10 mouse cellular contexts compared by ENCODE assay signal in genomic region chr19:43920453-43921300, GRCm38 (mm10). TPM values are rescaled to one million over a fixed set of nuclear protein-coding genes. Genes with fewer than 3 reads are reported as not detected.
DNase-seq lines count a peak whose midpoint lies in the region; ATAC-seq lines count a peak whose summit lies in the region.
"Had no signal": no experiment of that assay in that cellular context is flagged by ENCODE, and none has a peak within 500 bp of the region (broad histone marks: within the 10 kb centered on the region; RNA-seq: fewer than 3 reads in every experiment).

No protein-coding gene starts in this region.

- DNase-seq in hindbrain, embryonic 10.5 days (ENCODE audit: low spot score): no peak
- no peak for DNase-seq in hindbrain, embryonic 11.5 days (ENCODE audit: low spot score)
- DNase-seq in heart, postnatal 14 days: peak; percentile 27
- no peak for DNase-seq in left cerebral cortex, adult 8-10 months (ENCODE audit: low spot score in 2 of 2)
- DNase-seq in cerebellum, adult 11-12 months: no peak
- DNase-seq in adrenal gland, adult 18-20 months (ENCODE audit: low spot score in 2 of 2): no peak

- peaks cover 6% of the 10 kb centered on the region; the same call in 1 of the 2 replicates for H3K9me3 ChIP-seq in hindbrain, embryonic 10.5 days
- H3K9me3 ChIP-seq in hindbrain, embryonic 11.5 days (ENCODE audit: control insufficient read depth, low read length): no peaks in the 10 kb centered on the region; the same call in 1 of the 2 replicates
- H3K9me3 ChIP-seq in limb, embryonic 13.5 days: no peaks in the 10 kb centered on the region; the same call in 1 of the 2 replicates
- H3K9me3 ChIP-seq in neural tube, embryonic 14.5 days (ENCODE audit: control insufficient read depth, low read length): no peaks in the 10 kb centered on the region
- H3K9me3 ChIP-seq: embryonic facial prominence, embryonic 15.5 days; G1E had no signal

- 0 out of 2 replicates have a peak, but pooled peaks cover 5% of the 10 kb centered on the region for H3K36me3 ChIP-seq in hindbrain, embryonic 10.5 days
- no peaks in the 10 kb centered on the region for H3K36me3 ChIP-seq in hindbrain, embryonic 11.5 days (ENCODE audit: control insufficient read depth, insufficient read depth, low read length)
- peaks cover 15% of the 10 kb centered on the region; the same call in 1 of the 2 replicates for H3K36me3 ChIP-seq in limb, embryonic 13.5 days
- H3K36me3 ChIP-seq in neural tube, embryonic 14.5 days (ENCODE audit: control insufficient read depth, insufficient read depth, low read length): no peaks in the 10 kb centered on the region
- H3K36me3 ChIP-seq: G1E had no signal

- H3K27me3 ChIP-seq in hindbrain, embryonic 10.5 days (ENCODE audit: insufficient read depth, poor library complexity, severe bottlenecking): peaks cover 13% of the 10 kb centered on the region
- no peaks in the 10 kb centered on the region for H3K27me3 ChIP-seq in hindbrain, embryonic 11.5 days (ENCODE audit: control insufficient read depth, insufficient read depth, low read length)
- H3K27me3 ChIP-seq in limb, embryonic 13.5 days: peaks cover 3% of the 10 kb centered on the region; the same call in 1 of the 2 replicates
- no peaks in the 10 kb centered on the region for H3K27me3 ChIP-seq in neural tube, embryonic 14.5 days (ENCODE audit: control insufficient read depth, insufficient read depth, low read length)
- H3K27me3 ChIP-seq: embryonic facial prominence, embryonic 15.5 days had no signal

- WGBS in hindbrain, embryonic 10.5 days: 11% methylated on average over 32 of the region's 32 CpGs
- WGBS in hindbrain, embryonic 11.5 days: 18% methylated on average over 32 of the region's 32 CpGs
- 19% methylated on average over 32 of the region's 32 CpGs for WGBS in limb, embryonic 13.5 days
- WGBS in neural tube, embryonic 14.5 days: 19% methylated on average over 32 of the region's 32 CpGs

- peak overlapping the region; percentile 36 for H3K4me3 ChIP-seq in hindbrain, embryonic 10.5 days
- no peak overlapping the region for H3K4me3 ChIP-seq in hindbrain, embryonic 11.5 days (ENCODE audit: low read depth, low read length)
- H3K4me3 ChIP-seq in limb, embryonic 13.5 days: no peak overlapping the region
- H3K4me3 ChIP-seq in neural tube, embryonic 14.5 days (ENCODE audit: low read depth, low read length): no peak overlapping the region
- H3K4me3 ChIP-seq: embryonic facial prominence, embryonic 15.5 days had no signal

- H3K4me2 ChIP-seq in hindbrain, embryonic 11.5 days (replicated peaks; ENCODE audit: low read depth, low read length): no peak overlapping the region
- H3K4me2 ChIP-seq in limb, embryonic 13.5 days (replicated peaks): peak overlapping the region; percentile 43
- 0 out of 2 replicates have a peak overlapping the region, but pooled peaks have one; percentile 11 for H3K4me2 ChIP-seq in neural tube, embryonic 14.5 days (ENCODE audit: low read depth, low read length)

- H3K9ac ChIP-seq in hindbrain, embryonic 11.5 days (ENCODE audit: low read depth, low read length): no peak overlapping the region
- peak overlapping the region; percentile 39; the same call in 1 of the 2 replicates for H3K9ac ChIP-seq in limb, embryonic 13.5 days
- H3K9ac ChIP-seq in neural tube, embryonic 14.5 days (replicated peaks; ENCODE audit: low read depth, low read length): no peak overlapping the region
- H3K9ac ChIP-seq: embryonic facial prominence, embryonic 15.5 days had no signal

- ATAC-seq in hindbrain, embryonic 11.5 days (ENCODE audit: low FRiP score): no peak
- ATAC-seq in limb, embryonic 13.5 days (ENCODE audit: low FRiP score, low read depth): no peak
- ATAC-seq in neural tube, embryonic 14.5 days (ENCODE audit: low read depth): no peak

- H3K27ac ChIP-seq in hindbrain, embryonic 10.5 days: 0 out of 2 replicates have a peak overlapping the region, but pooled peaks have one; percentile 64
- no peak overlapping the region for H3K27ac ChIP-seq in hindbrain, embryonic 11.5 days (ENCODE audit: low read depth, low read length)
- no peak overlapping the region for H3K27ac ChIP-seq in limb, embryonic 13.5 days
- H3K27ac ChIP-seq in neural tube, embryonic 14.5 days (ENCODE audit: low read depth, low read length): no peak overlapping the region
- H3K27ac ChIP-seq: embryonic facial prominence, embryonic 15.5 days had no signal

- intact Hi-C loops in heart, postnatal 14 days (cut with DNase I): no loop called here

- peaks cover 16% of the 10 kb centered on the region for H3K4me1 ChIP-seq in hindbrain, embryonic 10.5 days (replicated peaks)
- H3K4me1 ChIP-seq in hindbrain, embryonic 11.5 days (replicated peaks; ENCODE audit: control insufficient read depth, insufficient read depth, low read length): 0 out of 2 replicates have a peak, but pooled peaks cover 2% of the 10 kb centered on the region
- peaks cover 46% of the 10 kb centered on the region for H3K4me1 ChIP-seq in limb, embryonic 13.5 days
- no peaks in the 10 kb centered on the region for H3K4me1 ChIP-seq in neural tube, embryonic 14.5 days (ENCODE audit: control insufficient read depth, insufficient read depth, low read length)

RNA-seq across cellular contexts. Expression of gene Dnmbp, which starts 19.3 kb away (rescaled TPM):
- polyA plus RNA-seq in hindbrain, embryonic 10.5 days (2016; fragmentation: Nextera tagmentation; extraction: Ambion mirVana): 16.2 and 16.4 TPM in 2 replicates
- 12.2 and 13.5 TPM in 2 replicates for polyA plus RNA-seq in hindbrain, embryonic 11.5 days (2014; fragmentation: Nextera tagmentation; extraction: Ambion mirVana)
- 1 to 10 TPM; 8.3 to 9.9 TPM for total RNA-seq in heart, postnatal 14 days (2021)
- 26.7 and 27.3 TPM in 2 replicates for polyA plus RNA-seq in limb, embryonic 13.5 days (2015; fragmentation: Nextera tagmentation; extraction: Ambion mirVana)
- polyA plus RNA-seq in neural tube, embryonic 14.5 days (2014; fragmentation: Nextera tagmentation; extraction: Ambion mirVana): 8.4 and 9.9 TPM in 2 replicates
- 10 to 100 TPM; 12.7 to 15.6 (median 14.8) TPM for total RNA-seq in left cerebral cortex, adult 8-10 months (2022)
- total RNA-seq in adrenal gland, adult 18-20 months (2021): 10 to 100 TPM; 12.1 to 13.5 TPM

Comparison
In these comparisons a context has a peak if more than half of its experiments do, and no peak if none do; other contexts are left out.
1. DNase-seq: peak in heart, postnatal 14 days (2 of 2); none in hindbrain, embryonic 10.5 days (single experiment), hindbrain, embryonic 11.5 days (single experiment), left cerebral cortex, adult 8-10 months (0 of 2), cerebellum, adult 11-12 months (single experiment) and adrenal gland, adult 18-20 months (0 of 2).